Mouse (Mus musculus) embryonic fibroblast, embryonic 13.5 days (primary cell): ENCODE results near the gene Asic5.

Experiments used
- CTCF ChIP-seq: IDR thresholded peaks from 2 replicates; pipeline ENCODE4 v1.5.1; 2011; ENCODE audit warnings: mild to moderate bottlenecking, control low read depth, low read length, moderate library complexity, borderline replicate concordance; ENCODE audit not compliant: insufficient read depth
- POLR2A ChIP-seq: IDR thresholded peaks from 2 replicates; pipeline ENCODE4 v1.6.1; 2011; ENCODE audit warnings: low read depth, mild to moderate bottlenecking, control low read depth, low read length, moderate library complexity

GRCm38 (mm10) chr3:81943097-81943496 is 39.0 kb upstream of the Asic5 start:
- TF ChIP-seq CTCF: no peak
- no peak for TF ChIP-seq POLR2A
